Mouse (Mus musculus) lung, postnatal 0 days (tissue): Measurements from ENCODE around the gene Ttc29. TPM values are rescaled to one million over a fixed set of nuclear protein-coding genes. Genes with fewer than 3 reads are reported as not detected.

ENCODE experiments used
- ATAC-seq: fragments of 200-750 bp; cut with Nextera tagmentation; 2 replicates; pipeline ENCODE4 v1.8.0; 2017; ENCODE audit warnings: moderate library complexity
- DNase-seq: peaks from one replicate; pipeline ENCODE4 v3.0.0-alpha.2; 2016; ENCODE audit warnings: low spot score
- H3K27ac ChIP-seq: fragments of 300-500 bp; sonication (generic); 2 replicates; pipeline ENCODE4 v1.5.1; 2014; ENCODE audit warnings: antibody characterized with exemption, mild to moderate bottlenecking, low read length, mixed read lengths
- H3K27me3 ChIP-seq: fragments of 300-500 bp; sonication (generic); replicated peaks from 2 replicates; pipeline ENCODE4 v1.6.1; 2014; ENCODE audit warnings: low read length, mixed read lengths; ENCODE audit not compliant: insufficient read depth
- H3K36me3 ChIP-seq: fragments of 300-500 bp; sonication (generic); 2 replicates; pipeline ENCODE4 v1.6.1; 2014; ENCODE audit warnings: low read length, mixed read lengths; ENCODE audit not compliant: insufficient read depth
- H3K4me1 ChIP-seq: fragments of 300-500 bp; sonication (generic); 2 replicates; pipeline ENCODE4 v1.6.1; 2014; ENCODE audit warnings: antibody characterized with exemption, low read depth, low read length, mixed read lengths; ENCODE audit not compliant: insufficient read depth
- H3K4me2 ChIP-seq: fragments of 300-500 bp; sonication (generic); replicated peaks from 2 replicates; pipeline ENCODE4 v1.6.1; 2014; ENCODE audit warnings: low read depth, mild to moderate bottlenecking, low read length, moderate library complexity, mixed read lengths
- H3K4me3 ChIP-seq: fragments of 300-500 bp; sonication (generic); 2 replicates; pipeline ENCODE4 v1.5.1; 2014; ENCODE audit warnings: low read depth, low read length
- H3K9ac ChIP-seq: fragments of 300-500 bp; sonication (generic); replicated peaks from 2 replicates; pipeline ENCODE4 v1.6.1; 2014; ENCODE audit warnings: low read depth, mild to moderate bottlenecking
- H3K9me3 ChIP-seq: fragments of 300-500 bp; sonication (generic); 2 replicates; pipeline ENCODE4 v1.6.1; 2016; ENCODE audit warnings: low read length, mixed read lengths
- CTCF ChIP-seq: IDR thresholded peaks from 2 replicates; pipeline ENCODE4 v1.5.1; 2016; ENCODE audit warnings: antibody characterized with exemption, mild to moderate bottlenecking
- EP300 ChIP-seq: IDR thresholded peaks from 2 replicates; pipeline ENCODE4 v1.6.1; 2016; ENCODE audit warnings: antibody characterized with exemption, mild to moderate bottlenecking, control low read depth
- WGBS: fragments of 180-500 bp; shearing (Covaris S2); extraction: QIAGEN DNeasy Blood & Tissue Kit; methylation state at CpG from one replicate; pipeline ENCODE4 v1.1.7; 2014; 5-methylcytosine and 5-hydroxymethylcytosine counted together
- polyA plus RNA-seq: library from polyadenylated mRNA; unstranded; fragments of >200 nt; fragmentation: Nextera tagmentation; extraction: Ambion mirVana; gene quantifications from 2 replicates; pipeline ENCODE4 v1.2.1, GENCODE M21; 2015

The Ttc29 gene
- polyA plus RNA-seq, 1 experiment from 2014 or later, result 5.6 TPM

- H3K27ac ChIP-seq, result no peak overlapping the region
- no peak for ATAC-seq
- TF ChIP-seq EP300, result no peak
- no peak for TF ChIP-seq CTCF
Measured at GRCm38 (mm10) chr8:78214645-78215044, 1.5 kb downstream of the Ttc29 start.

GRCm38 (mm10) chr8:78226087-78226486 is 13.0 kb downstream of the Ttc29 start:
- no peaks in the 10 kb centered on the region for H3K9me3 ChIP-seq
- H3K4me3 ChIP-seq, result no peak overlapping the region
- no peak overlapping the region for H3K4me2 ChIP-seq
- H3K9ac ChIP-seq, result no peak overlapping the region
- H3K4me1 ChIP-seq, result no peaks in the 10 kb centered on the region
- H3K27ac ChIP-seq, result no peak overlapping the region
- no peaks in the 10 kb centered on the region for H3K36me3 ChIP-seq
- H3K27me3 ChIP-seq, result no peaks in the 10 kb centered on the region
- DNase-seq (no peak), ATAC-seq (no peak)
- 64% methylated on average over 4 of the region's 4 CpGs for WGBS
- TF ChIP-seq CTCF, result no peak
- no peak for TF ChIP-seq EP300

More at GRCm38 (mm10) chr8:78214645-78215044, 1.5 kb downstream of the Ttc29 start:
- Histone ChIP-seq H3K9ac (no peak overlapping the region), H3K36me3 (no peaks in the 10 kb centered on the region), H3K27me3 (no peaks in the 10 kb centered on the region), H3K4me2 (no peak overlapping the region), H3K4me1 (no peaks in the 10 kb centered on the region), H3K4me3 (no peak overlapping the region), H3K9me3 (no peaks in the 10 kb centered on the region)
- DNase-seq, result no peak
- WGBS, result 19% methylated on average over 3 of the region's 3 CpGs

- no peaks in the 10 kb centered on the region for H3K27me3 ChIP-seq
- DNase-seq (no peak), ATAC-seq (no peak)
- 74% methylated on average over 2 of the region's 2 CpGs for WGBS
- TF ChIP-seq CTCF (no peak), EP300 (no peak)
- no peak overlapping the region for H3K4me2 ChIP-seq
- H3K4me1 ChIP-seq, result no peaks in the 10 kb centered on the region
- no peak overlapping the region for H3K4me3 ChIP-seq
- no peak overlapping the region for H3K9ac ChIP-seq
- H3K27ac ChIP-seq, result no peak overlapping the region
- H3K36me3 ChIP-seq, result no peaks in the 10 kb centered on the region
- H3K9me3 ChIP-seq, result no peaks in the 10 kb centered on the region
Measured at GRCm38 (mm10) chr8:78230721-78231120, 17.6 kb downstream of the Ttc29 start.

GRCm38 (mm10) chr8:78232870-78233707 is 20.0 kb downstream of the Ttc29 start:
- H3K4me2 ChIP-seq, result 0 out of 2 replicates have a peak overlapping the region, but pooled peaks have one; percentile 14
- no peaks in the 10 kb centered on the region for H3K4me1 ChIP-seq
- no peak for DNase-seq
- no peak overlapping the region for H3K9ac ChIP-seq
- H3K36me3 ChIP-seq, result no peaks in the 10 kb centered on the region
- WGBS, result 49% methylated on average over 14 of the region's 14 CpGs
- no peak for ATAC-seq
- TF ChIP-seq EP300 (no peak), CTCF (no peak)
- H3K27ac ChIP-seq, result no peak overlapping the region
- no peak overlapping the region for H3K4me3 ChIP-seq
- H3K9me3 ChIP-seq, result no peaks in the 10 kb centered on the region
- H3K27me3 ChIP-seq, result no peaks in the 10 kb centered on the region

GRCm38 (mm10) chr8:78233708-78234201 is 20.7 kb downstream of the Ttc29 start:
- no peak for ATAC-seq
- H3K27ac ChIP-seq, result no peak overlapping the region
- no peaks in the 10 kb centered on the region for H3K4me1 ChIP-seq
- H3K4me2 ChIP-seq, result no peak overlapping the region
- no peaks in the 10 kb centered on the region for H3K9me3 ChIP-seq
- TF ChIP-seq CTCF, result no peak
- TF ChIP-seq EP300, result no peak
- no peaks in the 10 kb centered on the region for H3K27me3 ChIP-seq
- no peaks in the 10 kb centered on the region for H3K36me3 ChIP-seq
- WGBS, result 72% methylated on average over 7 of the region's 7 CpGs
- H3K9ac ChIP-seq, result no peak overlapping the region
- no peak for DNase-seq
- no peak overlapping the region for H3K4me3 ChIP-seq

GRCm38 (mm10) chr8:78237972-78238675 is 25.0 kb downstream of the Ttc29 start:
- ATAC-seq (no peak), DNase-seq (peak; percentile 37)
- Histone ChIP-seq H3K9me3 (no peaks in the 10 kb centered on the region), H3K4me1 (no peaks in the 10 kb centered on the region), H3K27me3 (no peaks in the 10 kb centered on the region), H3K36me3 (no peaks in the 10 kb centered on the region), H3K9ac (no peak overlapping the region), H3K4me2 (no peak overlapping the region), H3K27ac (no peak overlapping the region), H3K4me3 (no peak overlapping the region)
- peak; percentile 73 for TF ChIP-seq CTCF
- TF ChIP-seq EP300, result no peak
- WGBS, result 49% methylated on average over 6 of the region's 6 CpGs
